Mouse (Mus musculus) ES-Bruce4 (cell line): ENCODE measurements around the gene Loxl3. TPM values are rescaled to one million over a fixed set of nuclear protein-coding genes. Genes with fewer than 3 reads are reported as not detected.

Source experiments
- H3K27ac ChIP-seq: 2 replicates; pipeline ENCODE4 v1.5.1; 2012; ENCODE audit warnings: low read length, inconsistent platforms; ENCODE audit not compliant: insufficient read depth
- H3K27me3 ChIP-seq: 2 replicates; pipeline ENCODE4 v1.6.1; 2012; ENCODE audit warnings: mild to moderate bottlenecking, low read length, inconsistent platforms; ENCODE audit not compliant: control insufficient read depth, poor library complexity, insufficient read depth, severe bottlenecking
- H3K36me3 ChIP-seq: 2 replicates; pipeline ENCODE4 v1.6.1; 2012; ENCODE audit warnings: inconsistent platforms, mild to moderate bottlenecking, low read length, moderate library complexity; ENCODE audit not compliant: control insufficient read depth, poor library complexity, insufficient read depth, severe bottlenecking
- H3K4me1 ChIP-seq: one replicate; pipeline ENCODE4 v1.8.1; 2011; ENCODE audit warnings: low read length; ENCODE audit not compliant: control insufficient read depth, insufficient read depth
- H3K4me3 ChIP-seq: 2 replicates; pipeline ENCODE4 v1.5.1; 2011; ENCODE audit warnings: low read depth, mild to moderate bottlenecking, low read length
- H3K9ac ChIP-seq: 2 replicates; pipeline ENCODE4 v1.6.1; 2012; ENCODE audit warnings: low read depth, mild to moderate bottlenecking, inconsistent platforms; ENCODE audit not compliant: poor library complexity, severe bottlenecking
- H3K9me3 ChIP-seq: replicated peaks from 2 replicates; pipeline ENCODE4 v1.6.1; 2012; ENCODE audit warnings: mild to moderate bottlenecking, low read length, inconsistent platforms; ENCODE audit not compliant: control insufficient read depth, poor library complexity, insufficient read depth, severe bottlenecking
- CTCF ChIP-seq: IDR thresholded peaks from one replicate; pipeline ENCODE4 v1.8.1; 2011; ENCODE audit warnings: low read depth, low read length
- EP300 ChIP-seq: IDR thresholded peaks from 2 replicates; pipeline ENCODE4 v1.6.1; 2011; ENCODE audit warnings: low read depth, low read length; ENCODE audit not compliant: insufficient read depth
- POLR2A ChIP-seq: IDR thresholded peaks from one replicate; pipeline ENCODE4 v1.8.1; 2011; ENCODE audit warnings: low read length; ENCODE audit not compliant: insufficient read depth
- polyA plus RNA-seq: library from polyadenylated mRNA; stranded (reverse); fragments of >200 nt; gene quantifications from 2 replicates; pipeline ENCODE4 v1.2.4, GENCODE M21; 2011; ENCODE audit warnings: low read depth; ENCODE audit not compliant: missing spikeins, insufficient read depth, insufficient read length

The Loxl3 gene
- polyA plus RNA-seq, 1 experiment = 2.2 TPM

DNA sequence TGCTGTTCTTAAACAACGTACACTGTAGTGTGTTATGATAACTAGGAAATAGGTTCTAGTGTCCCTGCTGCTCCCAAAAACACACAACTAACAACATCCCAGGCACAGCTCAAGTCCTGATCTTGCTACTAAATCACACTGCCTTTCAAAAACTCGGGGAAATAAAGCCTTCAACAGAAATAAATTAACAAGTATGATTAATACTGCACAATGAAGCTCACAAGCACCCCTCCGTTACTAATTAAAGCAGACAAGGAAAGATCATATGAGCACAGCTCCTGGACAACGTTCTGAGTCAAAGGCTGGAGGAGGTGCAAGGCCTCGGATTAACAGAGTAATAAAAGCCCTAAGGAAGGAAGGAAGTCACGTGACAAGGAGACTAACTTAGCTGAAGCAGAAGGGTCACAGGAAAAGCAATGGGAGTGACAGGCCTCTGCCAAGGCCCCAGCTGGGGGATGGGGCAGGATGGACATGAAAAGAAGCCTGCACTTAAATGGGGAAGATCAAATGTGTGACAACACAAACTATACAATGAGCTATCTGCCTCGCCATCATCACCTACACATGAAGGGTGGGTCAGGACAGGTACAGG, 36.4 kb upstream of the Loxl3 start:
- no peaks in the 10 kb centered on the region for H3K9me3 ChIP-seq
- H3K27ac ChIP-seq = no peak overlapping the region
- no peaks in the 10 kb centered on the region for H3K27me3 ChIP-seq
- H3K4me1 ChIP-seq = no peaks in the 10 kb centered on the region
- TF ChIP-seq POLR2A = no peak
- no peak for TF ChIP-seq EP300
- no peak for TF ChIP-seq CTCF
- H3K36me3 ChIP-seq = no peaks in the 10 kb centered on the region
- no peak overlapping the region for H3K4me3 ChIP-seq
- H3K9ac ChIP-seq = no peak overlapping the region

DNA sequence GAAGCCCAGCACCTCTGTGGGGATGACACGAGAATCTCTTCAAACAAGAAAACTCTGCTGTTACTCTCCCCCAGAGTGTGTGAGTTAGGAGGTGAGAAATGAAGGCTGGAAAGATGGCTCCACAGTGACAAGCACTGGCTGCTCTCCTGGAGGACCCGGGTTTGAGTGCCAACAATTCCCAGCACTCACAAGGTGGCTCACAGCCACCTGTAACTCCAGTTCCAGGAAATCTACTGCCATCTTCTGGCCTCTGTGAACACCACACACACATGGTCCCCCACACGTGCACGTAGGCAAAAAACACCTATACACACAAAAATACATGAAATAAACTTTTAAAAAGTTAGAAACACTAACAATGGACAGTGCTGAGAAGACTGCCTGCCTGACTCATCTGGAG, 35.6 kb upstream of the Loxl3 start:
- no peak overlapping the region for H3K27ac ChIP-seq
- TF ChIP-seq EP300 (no peak), CTCF (peak; percentile 60)

DNA sequence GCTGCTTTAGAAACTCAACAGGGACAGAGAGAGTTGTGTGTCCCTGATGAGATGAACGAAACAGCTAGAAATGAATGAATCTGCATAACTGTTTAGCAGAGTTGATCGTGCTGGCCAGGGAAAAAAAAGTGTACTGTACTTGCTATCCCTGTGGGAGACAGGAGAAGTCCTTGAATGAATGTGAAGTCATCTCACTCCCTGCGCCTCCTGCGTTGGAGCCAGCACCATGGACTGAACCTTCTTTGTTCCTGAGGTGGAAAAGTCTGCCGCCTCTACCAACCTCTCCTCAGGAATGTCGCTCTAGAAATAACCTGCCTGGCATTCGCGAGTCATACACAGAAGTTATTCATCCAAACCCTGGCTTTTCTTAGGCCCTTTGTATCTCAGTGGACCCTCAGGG, 34.0 kb upstream of the Loxl3 start:
- H3K9ac ChIP-seq = no peak overlapping the region
- no peaks in the 10 kb centered on the region for H3K27me3 ChIP-seq
- H3K27ac ChIP-seq = no peak overlapping the region
- no peak for TF ChIP-seq POLR2A
- TF ChIP-seq EP300 = no peak
- TF ChIP-seq CTCF = no peak
- no peaks in the 10 kb centered on the region for H3K4me1 ChIP-seq
- no peaks in the 10 kb centered on the region; the same call in 1 of the 2 replicates for H3K9me3 ChIP-seq
- no peaks in the 10 kb centered on the region for H3K36me3 ChIP-seq
- no peak overlapping the region for H3K4me3 ChIP-seq

More for the DNA sequence above, 35.6 kb upstream of the Loxl3 start:
- Histone ChIP-seq H3K36me3 (no peaks in the 10 kb centered on the region), H3K4me1 (no peaks in the 10 kb centered on the region), H3K9ac (no peak overlapping the region), H3K9me3 (no peaks in the 10 kb centered on the region), H3K4me3 (no peak overlapping the region), H3K27me3 (no peaks in the 10 kb centered on the region)

DNA sequence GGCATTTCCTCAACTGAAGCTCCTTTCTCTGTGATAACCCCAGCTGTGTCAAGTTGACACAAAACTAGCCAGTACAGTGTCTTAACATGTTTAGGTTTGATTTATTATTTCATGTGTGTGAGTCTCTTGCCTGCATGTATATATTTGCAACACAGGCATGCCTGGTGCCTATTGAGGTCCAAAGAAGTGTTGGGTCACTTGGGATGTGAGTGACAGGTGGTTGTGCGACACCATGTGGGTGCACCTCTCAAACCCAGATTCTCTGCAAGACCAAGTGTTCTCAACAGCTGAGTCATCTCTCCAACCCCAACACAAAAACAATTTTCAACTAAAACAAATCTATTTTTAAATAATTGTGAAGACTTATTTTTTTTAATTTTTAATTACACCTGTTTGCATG, 30.9 kb upstream of the Loxl3 start:
- no peaks in the 10 kb centered on the region for H3K36me3 ChIP-seq
- H3K9me3 ChIP-seq = no peaks in the 10 kb centered on the region; the same call in 1 of the 2 replicates
- H3K4me1 ChIP-seq = no peaks in the 10 kb centered on the region
- no peak overlapping the region for H3K9ac ChIP-seq
- H3K27ac ChIP-seq = no peak overlapping the region
- no peaks in the 10 kb centered on the region for H3K27me3 ChIP-seq
- no peak overlapping the region for H3K4me3 ChIP-seq
- TF ChIP-seq EP300 (no peak), POLR2A (no peak), CTCF (no peak)

DNA sequence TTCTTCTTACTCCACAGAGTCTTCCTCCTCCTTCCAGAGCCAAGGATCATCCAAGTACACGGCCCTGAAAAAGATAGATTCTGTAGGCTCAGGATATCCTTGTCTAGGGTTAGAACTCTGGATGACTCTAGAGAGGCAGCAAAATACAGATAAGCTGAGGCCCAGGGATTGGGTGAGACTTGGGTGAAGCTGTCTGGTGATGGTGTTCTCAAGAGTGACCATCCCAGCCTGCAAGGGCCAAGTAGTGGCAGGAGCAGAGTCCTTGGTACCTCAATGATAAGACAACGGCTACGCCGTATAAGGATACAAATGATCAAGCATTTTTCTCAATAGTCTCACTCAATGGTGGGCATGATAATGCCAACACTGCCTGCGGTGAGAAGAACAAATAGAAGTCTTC, 30.1 kb upstream of the Loxl3 start:
- H3K27ac ChIP-seq = no peak overlapping the region
- no peak for TF ChIP-seq POLR2A
- no peak for TF ChIP-seq EP300
- TF ChIP-seq CTCF = no peak
- H3K9me3 ChIP-seq = no peaks in the 10 kb centered on the region; the same call in 1 of the 2 replicates
- H3K36me3 ChIP-seq = no peaks in the 10 kb centered on the region
- no peaks in the 10 kb centered on the region for H3K27me3 ChIP-seq
- H3K4me1 ChIP-seq = no peaks in the 10 kb centered on the region
- no peak overlapping the region for H3K4me3 ChIP-seq
- H3K9ac ChIP-seq = no peak overlapping the region

DNA sequence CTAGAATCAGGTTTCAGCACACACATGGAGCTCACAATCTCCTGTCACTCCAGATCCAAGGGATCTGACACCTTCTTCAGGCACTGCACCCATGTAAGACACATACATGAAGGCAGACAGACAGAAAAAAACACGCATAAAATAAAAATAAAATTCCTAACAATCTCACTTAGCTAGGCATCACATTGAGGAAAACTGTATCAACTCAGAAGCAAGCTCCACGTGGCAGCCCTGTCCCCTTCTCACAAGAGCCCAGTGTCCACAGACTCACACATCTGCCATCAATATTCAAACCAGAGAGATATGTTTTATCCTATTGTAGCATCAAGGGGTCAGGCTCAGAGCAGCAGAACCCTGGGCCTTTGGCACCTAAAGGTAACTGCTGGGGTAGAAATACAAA, 29.7 kb upstream of the Loxl3 start:
- no peak overlapping the region for H3K27ac ChIP-seq
- TF ChIP-seq CTCF = no peak
- no peak for TF ChIP-seq POLR2A
- TF ChIP-seq EP300 = no peak
- no peak overlapping the region for H3K9ac ChIP-seq

DNA sequence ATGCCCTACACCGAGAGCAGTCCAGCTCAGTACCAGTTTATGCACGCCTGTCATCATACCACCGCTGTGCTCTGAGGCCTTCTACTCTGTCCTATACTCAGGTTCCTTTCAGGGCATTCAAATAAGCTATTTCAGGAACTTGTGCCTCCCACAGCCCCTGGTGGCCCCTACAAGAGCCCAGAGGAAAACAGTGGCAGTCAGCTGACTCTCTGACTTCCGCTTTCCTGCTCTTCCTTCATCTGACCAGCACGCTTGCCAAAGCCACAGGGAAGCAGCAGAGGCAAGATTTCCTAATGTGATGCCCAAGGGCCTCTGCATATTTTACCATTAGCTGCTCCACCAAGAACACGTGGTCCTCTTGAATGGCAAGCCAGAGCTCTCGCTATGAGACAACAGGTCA, 29.1 kb upstream of the Loxl3 start:
- H3K9ac ChIP-seq = no peak overlapping the region
- H3K27ac ChIP-seq = no peak overlapping the region
- H3K4me3 ChIP-seq = no peak overlapping the region
- H3K36me3 ChIP-seq = no peaks in the 10 kb centered on the region
- H3K9me3 ChIP-seq = no peaks in the 10 kb centered on the region; the same call in 1 of the 2 replicates
- no peak for TF ChIP-seq POLR2A
- TF ChIP-seq EP300 = no peak
- TF ChIP-seq CTCF = no peak
- no peaks in the 10 kb centered on the region for H3K27me3 ChIP-seq
- no peaks in the 10 kb centered on the region for H3K4me1 ChIP-seq

More for the DNA sequence above, 29.7 kb upstream of the Loxl3 start:
- Histone ChIP-seq H3K27me3 (no peaks in the 10 kb centered on the region), H3K4me3 (no peak overlapping the region), H3K4me1 (no peaks in the 10 kb centered on the region), H3K36me3 (no peaks in the 10 kb centered on the region), H3K9me3 (no peaks in the 10 kb centered on the region; the same call in 1 of the 2 replicates)
